ENCODE assay signal across 9 mouse cellular contexts in the genomic region with DNA sequence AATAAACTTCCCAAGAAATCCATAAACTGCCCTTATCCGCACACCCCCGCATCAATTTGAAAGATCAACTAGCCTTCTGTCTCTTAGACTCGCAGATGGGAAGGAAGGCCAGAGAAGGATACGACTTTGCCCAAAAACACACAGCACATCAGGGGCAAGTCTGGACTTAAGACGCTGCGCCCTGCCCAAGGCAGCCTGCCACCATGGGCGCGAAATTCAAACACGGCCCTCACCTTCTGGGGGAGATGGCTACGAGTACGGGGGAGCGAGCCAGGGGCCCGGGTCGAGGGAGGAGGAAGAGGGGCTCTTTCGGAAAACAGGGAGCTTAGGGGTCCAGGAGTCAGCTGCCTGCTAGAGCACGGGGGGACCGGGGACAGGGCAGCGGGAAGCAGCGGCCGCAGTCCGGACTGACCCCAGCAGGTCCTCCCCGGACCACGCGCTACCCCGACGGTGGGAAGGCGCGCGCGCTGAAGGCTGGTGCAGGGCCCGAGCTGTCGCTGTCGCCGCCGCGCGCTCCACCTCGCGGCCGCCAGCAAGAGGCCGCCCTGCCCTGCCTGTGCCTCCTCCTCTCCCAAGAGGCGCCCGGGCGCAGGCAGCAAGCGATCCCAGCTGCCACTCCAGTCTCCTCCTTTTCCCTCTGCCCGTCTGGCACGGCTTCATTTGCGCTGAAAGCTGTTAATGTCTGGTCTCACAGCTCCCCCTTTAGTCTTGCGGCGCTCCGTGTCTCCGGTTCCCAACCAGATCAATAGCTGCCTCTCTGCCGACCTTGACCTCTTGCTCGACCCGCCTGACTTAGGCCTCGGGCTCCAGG. TPM values are rescaled to one million over a fixed set of nuclear protein-coding genes. Genes with fewer than 3 reads are reported as not detected.
DNase-seq lines count a peak whose midpoint lies in the region; ATAC-seq and TF ChIP-seq lines count a peak whose summit lies in the region.
"Had no signal": no experiment of that assay in that cellular context is flagged by ENCODE, and none has a peak within 500 bp of the region (broad histone marks: within the 10 kb centered on the region; RNA-seq: fewer than 3 reads in every experiment).

No protein-coding gene starts in this region.

- no peaks in the 10 kb centered on the region for H3K27me3 ChIP-seq in forebrain, embryonic 13.5 days
- peaks cover 17% of the 10 kb centered on the region for H3K27me3 ChIP-seq in hindbrain, embryonic 14.5 days (ENCODE audit: control insufficient read depth, insufficient read depth, low read length)
- peaks cover 10% of the 10 kb centered on the region for H3K27me3 ChIP-seq in midbrain, embryonic 11.5 days (ENCODE audit: control insufficient read depth, insufficient read depth, low read length)
- peaks cover 30% of the 10 kb centered on the region for H3K27me3 ChIP-seq in stomach, embryonic 15.5 days (replicated peaks)

- peak overlapping the region; percentile 80 for H3K27ac ChIP-seq in forebrain, embryonic 13.5 days
- H3K27ac ChIP-seq in hindbrain, embryonic 14.5 days: peak overlapping the region; percentile 14; the same call in 1 of the 2 replicates
- H3K27ac ChIP-seq in left cerebral cortex, adult 2 months: peak overlapping the region; percentile 69
- no peak overlapping the region for H3K27ac ChIP-seq in midbrain, embryonic 11.5 days (ENCODE audit: low read depth, low read length)
- H3K27ac ChIP-seq in stomach, embryonic 15.5 days: no peak overlapping the region

- H3K4me2 ChIP-seq in forebrain, embryonic 13.5 days: peak overlapping the region; percentile 79
- peak overlapping the region; percentile 81 for H3K4me2 ChIP-seq in hindbrain, embryonic 14.5 days (replicated peaks)
- H3K4me2 ChIP-seq in midbrain, embryonic 11.5 days: peak overlapping the region; percentile 79
- peak overlapping the region; percentile 97 for H3K4me2 ChIP-seq in stomach, embryonic 15.5 days

- peak overlapping the region; percentile 40 for H3K4me3 ChIP-seq in forebrain, embryonic 13.5 days
- H3K4me3 ChIP-seq in hindbrain, embryonic 14.5 days (replicated peaks; ENCODE audit: low read length): peak overlapping the region; percentile 33
- peak overlapping the region; percentile 22 for H3K4me3 ChIP-seq in left cerebral cortex, adult 2 months
- H3K4me3 ChIP-seq in midbrain, embryonic 11.5 days (ENCODE audit: low read depth, low read length): peak overlapping the region; percentile 26; the same call in 1 of the 2 replicates
- H3K4me3 ChIP-seq in stomach, embryonic 15.5 days (replicated peaks): peak overlapping the region; percentile 41
- H3K4me3 ChIP-seq: myocyte had no signal

- intact Hi-C loops in left cerebral cortex, adult 2 months (cut with DNase I): loop anchor here (2.0 to 5.0 kb wide), 2 partner anchors 115 to 1834 kb away; no protein-coding TSS in a partner anchor

- DNase-seq in CD4-positive, CD25-positive, alpha-beta regulatory T cell, adult 2 months (ENCODE audit: low read depth, low spot score): peak; percentile 80
- peak; percentile 80 for DNase-seq in adrenal gland, postnatal 14 days
- DNase-seq in hindbrain, embryonic 14.5 days (ENCODE audit: low spot score): peak; percentile 82
- peak; percentile 59 to 77 for DNase-seq in left cerebral cortex, adult 2 months (ENCODE audit: extremely low spot score in 1 of 2, low spot score in 2 of 2)
- peak; percentile 97 for DNase-seq in midbrain, embryonic 11.5 days (ENCODE audit: low spot score, missing footprints)
- DNase-seq in c-Kit-positive CD71-positive TER-119-positive erythroid progenitor cells, embryonic 14.5 days (ENCODE audit: low spot score): no peak

- H3K9me3 ChIP-seq in forebrain, embryonic 13.5 days (replicated peaks): no peaks in the 10 kb centered on the region
- no peaks in the 10 kb centered on the region for H3K9me3 ChIP-seq in hindbrain, embryonic 14.5 days (ENCODE audit: control insufficient read depth, low read length)
- no peaks in the 10 kb centered on the region for H3K9me3 ChIP-seq in midbrain, embryonic 11.5 days (ENCODE audit: control insufficient read depth, low read length)
- H3K9me3 ChIP-seq in stomach, embryonic 15.5 days: no peaks in the 10 kb centered on the region

- peak; percentile 86 for ATAC-seq in forebrain, embryonic 13.5 days
- peak; percentile 61 for ATAC-seq in hindbrain, embryonic 14.5 days (ENCODE audit: low FRiP score)
- ATAC-seq in midbrain, embryonic 11.5 days (ENCODE audit: low FRiP score): peak; percentile 77
- ATAC-seq in stomach, embryonic 15.5 days (ENCODE audit: insufficient read depth, low FRiP score, low read depth): peak; percentile 65; the same call in 1 of the 2 replicates

- peak overlapping the region; percentile 68 for H3K9ac ChIP-seq in forebrain, embryonic 13.5 days
- H3K9ac ChIP-seq in hindbrain, embryonic 14.5 days: peak overlapping the region; percentile 56
- H3K9ac ChIP-seq in midbrain, embryonic 11.5 days (ENCODE audit: low read length): peak overlapping the region; percentile 51
- H3K9ac ChIP-seq in stomach, embryonic 15.5 days: 0 out of 2 replicates have a peak overlapping the region, but pooled peaks have one; percentile 9

- H3K36me3 ChIP-seq in forebrain, embryonic 13.5 days (ENCODE audit: poor library complexity, severe bottlenecking): no peaks in the 10 kb centered on the region
- H3K36me3 ChIP-seq in hindbrain, embryonic 14.5 days (replicated peaks; ENCODE audit: control insufficient read depth, insufficient read depth): no peaks in the 10 kb centered on the region
- H3K36me3 ChIP-seq in midbrain, embryonic 11.5 days (ENCODE audit: control insufficient read depth, insufficient read depth, low read length): no peaks in the 10 kb centered on the region
- no peaks in the 10 kb centered on the region for H3K36me3 ChIP-seq in stomach, embryonic 15.5 days

- peaks cover 44% of the 10 kb centered on the region for H3K4me1 ChIP-seq in forebrain, embryonic 13.5 days
- H3K4me1 ChIP-seq in hindbrain, embryonic 14.5 days (replicated peaks; ENCODE audit: control insufficient read depth, insufficient read depth, low read length): peaks cover 5% of the 10 kb centered on the region; the same call in 1 of the 2 replicates
- peaks cover 19% of the 10 kb centered on the region for H3K4me1 ChIP-seq in midbrain, embryonic 11.5 days (ENCODE audit: control insufficient read depth, insufficient read depth, low read length)
- peaks cover 23% of the 10 kb centered on the region for H3K4me1 ChIP-seq in stomach, embryonic 15.5 days

- TF ChIP-seq CTCF in left cerebral cortex, adult 2 months (IDR thresholded peaks at IDR 0.05): peak; percentile 44

- 2% methylated on average over 38 of the region's 56 CpGs for WGBS in forebrain, embryonic 13.5 days
- WGBS in hindbrain, embryonic 14.5 days: under 1% methylated on average over 54 of the region's 56 CpGs
- WGBS in midbrain, embryonic 11.5 days: under 1% methylated on average over 56 of the region's 56 CpGs
- WGBS in stomach, embryonic 15.5 days: 2% methylated on average over 41 of the region's 56 CpGs

RNA-seq across cellular contexts. Expression of gene Bcl11b, which starts 2.6 kb away (rescaled TPM):
- 1.0 and 4.7 TPM in 2 replicates for total RNA-seq in adrenal gland, postnatal 14 days (2021)
- 53.5 and 61.1 TPM in 2 replicates for polyA plus RNA-seq in forebrain, embryonic 13.5 days (2015; fragmentation: Nextera tagmentation; extraction: Ambion mirVana)
- polyA plus RNA-seq in hindbrain, embryonic 14.5 days (2014; fragmentation: Nextera tagmentation; extraction: Ambion mirVana): 29.6 and 30.7 TPM in 2 replicates
- 10 to 100 TPM; 57.8 to 69.0 TPM for total RNA-seq in left cerebral cortex, adult 2 months (2021)
- polyA plus RNA-seq in midbrain, embryonic 11.5 days (2014; fragmentation: Nextera tagmentation; extraction: Ambion mirVana): 4.5 and 6.3 TPM in 2 replicates
- polyA plus RNA-seq in stomach, embryonic 15.5 days (2015; fragmentation: Nextera tagmentation; extraction: Ambion mirVana): 5.3 and 5.7 TPM in 2 replicates
- polyA plus RNA-seq: myocyte had no signal

Comparison
In these comparisons a context has a peak if more than half of its experiments do, and no peak if none do; other contexts are left out.
1. H3K27ac ChIP-seq: peak in forebrain, embryonic 13.5 days (single experiment), hindbrain, embryonic 14.5 days (single experiment) and left cerebral cortex, adult 2 months (single experiment); none in midbrain, embryonic 11.5 days (single experiment) and stomach, embryonic 15.5 days (single experiment).
2. H3K9ac ChIP-seq: peak in every context shown above with its lines; median percentile 68 in forebrain, embryonic 13.5 days; 56 in hindbrain, embryonic 14.5 days; 51 in midbrain, embryonic 11.5 days; 9 in stomach, embryonic 15.5 days.
3. Peak in every context shown above with its lines, with median percentiles within 50 percentile points of each other: ATAC-seq, H3K4me2 ChIP-seq and H3K4me3 ChIP-seq.